Mouse (Mus musculus) lung, postnatal 4 days (tissue): ENCODE measurements around the gene Stat3.

Experiments used
- DNase-seq, 2 experiments: peaks; one replicate each; pipeline ENCODE4 v3.0.0; 2021

Gene Stat3

GRCm38 (mm10) chr11:100920887-100921624 lies 18.3 kb downstream of the Stat3 start:
- DNase-seq = no peak

DNA sequence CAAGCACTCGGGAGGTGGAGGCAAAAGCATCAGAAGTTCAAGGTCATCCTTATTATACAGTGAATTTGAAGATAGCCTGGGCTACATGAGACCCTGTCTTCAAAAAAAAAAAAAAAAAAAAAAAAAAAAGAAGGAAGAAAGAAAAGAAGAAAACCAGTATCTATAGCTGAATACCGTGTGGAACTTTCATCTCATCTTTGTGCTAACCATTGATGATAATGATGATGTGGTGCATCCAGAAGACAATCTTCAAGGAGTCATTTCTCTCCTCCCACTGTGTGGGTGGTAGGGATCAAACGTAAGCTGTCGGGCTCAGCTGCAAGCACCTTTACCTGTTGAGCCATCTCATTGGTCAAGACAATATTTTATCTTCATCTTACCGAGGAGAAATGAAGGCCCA lies 21.3 kb downstream of the Stat3 start:
- no peak for DNase-seq

- no peak for DNase-seq
Observed at GRCm38 (mm10) chr11:100916432-100916971, 22.8 kb downstream of the Stat3 start.

DNA sequence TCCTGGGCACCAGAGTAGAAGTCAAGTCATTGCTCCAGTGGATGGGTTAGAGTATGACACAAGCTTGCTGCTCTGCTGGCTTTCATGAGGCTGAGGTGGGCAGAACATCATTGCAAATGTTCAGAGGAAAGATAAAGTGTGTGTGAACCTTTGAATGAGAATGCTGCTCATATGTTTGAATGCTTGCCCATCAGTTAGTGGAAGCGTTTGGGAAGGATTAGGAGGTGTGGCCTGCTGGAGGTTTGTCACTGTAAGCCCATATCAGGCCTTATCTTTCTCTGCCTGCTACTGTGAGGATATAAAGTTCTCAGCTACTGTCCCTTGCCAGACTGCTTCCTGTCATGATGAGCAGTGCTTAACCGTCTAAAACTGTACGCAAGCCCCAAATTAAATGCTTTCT lies 24.3 kb downstream of the Stat3 start:
- DNase-seq = no peak

DNA sequence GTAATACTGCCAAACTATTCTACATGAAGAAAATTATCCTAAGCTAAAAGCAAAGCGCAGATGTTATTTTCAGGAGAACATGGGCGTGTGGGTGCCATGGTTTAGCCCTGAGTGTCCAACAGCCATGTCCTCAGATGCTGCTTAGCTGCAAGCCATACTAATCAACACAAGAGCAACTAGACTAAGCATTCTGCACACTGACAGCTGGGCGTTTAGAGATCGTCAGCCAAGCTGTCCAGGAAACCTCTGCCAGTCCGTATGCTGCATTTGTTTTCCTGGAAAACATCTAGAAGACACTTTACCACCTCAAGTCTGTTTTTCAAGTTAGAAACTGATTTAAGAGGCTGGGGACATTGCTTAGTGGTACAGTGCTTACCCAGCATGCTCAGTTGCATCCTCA lies 24.9 kb downstream of the Stat3 start:
- no peak for DNase-seq

DNA sequence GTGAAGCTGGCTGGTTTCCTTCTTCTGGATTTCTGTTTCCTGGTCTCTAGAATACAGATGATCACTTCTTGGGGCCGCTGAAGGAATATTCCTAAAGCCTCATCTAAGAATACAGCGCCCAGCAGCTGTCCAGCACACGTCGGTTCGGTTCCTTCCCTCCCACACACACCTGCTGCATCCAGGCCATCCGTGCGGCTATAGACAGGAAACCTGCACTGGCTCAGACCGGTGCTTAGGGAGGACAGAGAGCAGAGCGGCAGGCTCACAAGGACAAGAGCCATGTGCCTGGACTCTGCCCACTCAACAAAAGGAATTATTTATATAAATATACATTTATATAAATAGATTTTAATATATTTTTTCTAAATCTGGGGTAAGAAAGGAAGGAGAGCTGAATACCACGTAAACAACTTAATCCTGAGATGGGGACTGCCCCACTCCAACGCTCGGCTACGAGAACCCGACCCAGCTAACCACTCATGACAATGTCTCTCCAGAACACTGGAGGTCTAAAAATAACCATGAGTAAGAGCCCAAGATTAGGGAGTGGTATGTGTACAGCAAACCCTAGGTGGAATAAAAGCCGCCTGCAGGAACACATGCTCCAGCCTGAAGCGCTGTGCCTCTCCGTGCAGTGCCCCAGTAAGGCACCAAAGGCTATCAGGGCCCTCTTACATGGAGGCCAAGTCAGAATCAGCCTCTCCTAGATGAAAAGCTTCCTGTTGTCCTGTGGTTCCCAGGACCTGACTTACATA lies 26.8 kb downstream of the Stat3 start:
- DNase-seq = no peak

DNA sequence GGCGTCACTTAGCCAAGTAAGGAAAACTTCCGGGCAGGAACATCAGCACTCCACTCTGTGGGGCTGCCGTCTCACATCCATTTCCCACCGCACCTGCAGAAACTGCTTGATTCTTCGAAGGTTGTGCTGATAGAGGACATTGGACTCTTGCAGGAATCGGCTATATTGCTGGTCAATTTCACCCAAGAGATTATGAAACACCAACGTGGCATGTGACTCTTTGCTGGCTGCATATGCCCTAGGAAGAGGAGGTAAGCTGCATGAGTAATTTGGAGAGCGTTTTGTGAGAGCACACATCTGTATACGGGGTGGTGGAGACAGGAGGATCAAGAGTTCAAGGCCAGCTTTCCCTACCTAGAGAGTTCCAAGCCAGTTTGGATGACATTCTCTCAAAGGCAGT lies 30.8 kb downstream of the Stat3 start:
- DNase-seq = no peak

- no peak for DNase-seq
Observed at GRCm38 (mm10) chr11:100908112-100908511, 31.2 kb downstream of the Stat3 start.

- no peak for DNase-seq
Observed at GRCm38 (mm10) chr11:100906885-100907284, 32.5 kb downstream of the Stat3 start.

GRCm38 (mm10) chr11:100905929-100906328 lies 33.4 kb downstream of the Stat3 start:
- no peak for DNase-seq

GRCm38 (mm10) chr11:100904580-100905351 lies 34.6 kb downstream of the Stat3 start:
- no peak for DNase-seq

DNA sequence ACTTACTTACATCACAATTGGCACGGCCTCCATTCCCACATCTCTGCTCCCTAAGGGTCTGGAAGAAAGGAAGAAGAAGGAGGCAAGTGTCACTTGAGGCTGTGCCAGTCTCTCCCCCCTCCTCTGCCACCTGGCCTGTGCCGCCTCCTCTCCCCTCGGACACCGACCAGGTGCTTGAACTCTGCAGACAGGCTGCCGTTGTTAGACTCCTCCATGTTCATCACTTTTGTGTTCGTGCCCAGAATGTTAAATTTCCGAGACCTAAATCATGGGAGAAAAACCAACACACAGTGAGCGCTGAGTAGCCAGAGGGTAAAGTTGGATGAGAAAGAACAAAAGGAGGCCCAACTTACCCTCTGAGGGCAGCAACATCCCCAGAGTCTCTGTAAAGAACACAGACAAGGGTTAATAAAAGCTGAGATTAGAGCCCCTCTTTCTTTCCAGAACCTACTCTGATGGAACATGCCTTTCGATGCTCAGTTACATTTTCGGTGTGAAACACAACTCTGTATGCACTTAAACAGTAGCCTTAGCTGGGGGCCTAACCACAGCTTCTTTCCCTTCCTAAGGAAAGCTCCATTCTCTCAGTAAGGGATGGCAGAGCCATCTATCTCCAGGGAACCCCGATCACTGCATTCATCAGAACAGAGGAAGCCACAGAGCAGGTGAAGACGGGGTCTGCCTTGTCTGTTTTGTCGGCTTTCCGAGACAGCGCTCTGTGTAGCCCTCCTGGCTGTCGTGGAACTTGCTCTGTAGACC lies 40.7 kb downstream of the Stat3 start:
- no peak for DNase-seq

DNA sequence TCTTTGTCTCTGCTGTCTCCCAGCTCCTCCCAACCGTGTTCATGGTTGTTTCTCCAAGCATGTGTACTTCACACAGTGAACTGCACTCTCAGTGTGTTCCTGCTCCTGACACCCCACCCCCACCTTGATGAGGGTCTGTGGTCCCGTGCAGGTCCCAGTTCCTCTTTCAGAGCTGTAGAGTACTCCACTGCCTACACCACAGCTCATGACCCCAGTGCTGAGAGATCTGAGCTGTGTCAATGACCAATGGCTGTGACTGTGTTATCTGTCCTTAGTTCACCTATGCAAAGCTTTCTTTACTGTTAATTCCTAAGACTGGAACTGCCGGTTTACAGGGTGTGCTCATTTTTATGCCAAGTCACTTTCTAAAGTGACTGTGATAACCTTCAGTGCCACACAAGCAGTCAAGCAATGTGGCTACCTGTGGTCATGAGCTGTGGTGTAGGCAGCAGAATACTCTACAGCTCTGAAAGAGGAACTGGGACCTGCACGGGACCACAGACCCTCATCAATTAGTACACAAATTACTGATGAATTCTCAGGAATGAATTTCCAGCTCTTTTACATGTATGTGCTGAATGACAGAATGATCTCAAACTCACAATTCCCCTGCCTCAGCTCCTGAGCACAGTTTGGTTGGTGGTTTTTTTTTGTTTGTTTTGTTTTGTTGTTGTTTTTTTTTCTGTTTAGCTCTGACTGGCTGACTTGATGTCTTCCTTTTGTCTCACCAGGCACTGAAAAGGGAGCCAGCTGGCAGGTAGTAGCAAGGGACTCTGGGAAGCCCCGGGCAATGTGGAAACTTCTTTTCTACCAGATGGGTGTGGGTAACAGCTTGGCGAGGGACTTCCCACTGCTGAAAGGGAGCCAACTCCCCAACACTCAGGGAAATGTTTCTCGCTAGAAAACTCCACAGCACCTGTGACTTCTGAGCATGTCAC lies 41.8 kb downstream of the Stat3 start:
- DNase-seq = no peak

DNA sequence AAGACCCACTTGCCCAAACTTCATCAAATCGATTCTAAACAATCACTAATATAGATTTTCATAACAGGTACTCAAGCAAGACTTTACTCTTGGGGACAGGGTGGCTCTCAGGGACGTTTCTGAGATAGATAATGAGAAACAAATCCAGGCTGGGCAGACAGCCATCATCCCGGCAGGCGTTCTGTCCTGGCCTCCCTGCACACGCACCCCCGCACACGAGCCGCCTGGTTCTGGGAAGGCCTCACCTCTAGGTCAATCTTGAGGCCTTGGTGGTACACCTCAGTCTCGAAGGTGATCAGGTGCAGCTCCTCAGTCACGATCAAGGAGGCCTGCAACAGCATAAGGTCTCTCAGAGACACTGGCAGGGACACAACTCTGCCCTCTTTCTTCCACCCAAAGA lies 43.3 kb downstream of the Stat3 start:
- DNase-seq = no peak

DNA sequence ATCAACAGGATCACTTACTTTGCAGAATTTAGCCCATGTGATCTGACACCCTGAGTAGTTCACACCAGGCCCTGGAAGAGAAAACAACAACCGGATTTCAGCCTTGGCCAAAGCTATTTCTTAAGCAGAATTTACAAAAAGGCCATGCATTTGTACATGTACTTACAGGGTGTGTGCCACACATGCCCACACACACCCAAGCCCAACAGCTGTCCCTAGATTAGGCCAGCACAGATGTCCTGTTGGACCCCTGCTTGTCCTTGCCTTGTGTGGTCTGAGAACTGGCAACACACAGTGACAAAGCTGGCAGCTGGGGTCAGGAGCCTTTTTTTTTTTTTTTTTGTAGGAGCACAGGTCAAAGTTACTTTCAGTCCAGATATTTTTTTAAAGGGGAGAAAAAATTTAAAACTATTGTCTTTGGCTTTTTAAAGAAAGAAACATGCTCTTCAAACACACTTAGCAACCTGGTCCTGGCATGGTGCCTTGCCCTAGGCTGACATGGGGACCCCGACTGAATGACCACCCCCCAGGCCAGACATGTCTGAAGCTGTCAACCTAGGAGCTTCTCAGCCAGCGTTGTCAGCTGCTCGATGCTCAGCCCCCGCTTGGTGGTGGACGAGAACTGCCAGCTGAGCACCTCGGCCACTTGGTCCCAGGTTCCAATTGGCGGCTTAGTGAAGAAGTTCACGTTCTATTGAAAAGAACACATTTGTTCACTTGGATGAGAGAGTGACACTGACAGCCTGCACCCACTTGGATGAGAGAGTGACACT lies 45.0 kb downstream of the Stat3 start:
- no peak for DNase-seq

- DNase-seq = peak; percentile 90 to 93
Observed at GRCm38 (mm10) chr11:100893482-100893881, 45.9 kb downstream of the Stat3 start.

GRCm38 (mm10) chr11:100892435-100892834 lies 46.9 kb downstream of the Stat3 start:
- no peak for DNase-seq

DNA sequence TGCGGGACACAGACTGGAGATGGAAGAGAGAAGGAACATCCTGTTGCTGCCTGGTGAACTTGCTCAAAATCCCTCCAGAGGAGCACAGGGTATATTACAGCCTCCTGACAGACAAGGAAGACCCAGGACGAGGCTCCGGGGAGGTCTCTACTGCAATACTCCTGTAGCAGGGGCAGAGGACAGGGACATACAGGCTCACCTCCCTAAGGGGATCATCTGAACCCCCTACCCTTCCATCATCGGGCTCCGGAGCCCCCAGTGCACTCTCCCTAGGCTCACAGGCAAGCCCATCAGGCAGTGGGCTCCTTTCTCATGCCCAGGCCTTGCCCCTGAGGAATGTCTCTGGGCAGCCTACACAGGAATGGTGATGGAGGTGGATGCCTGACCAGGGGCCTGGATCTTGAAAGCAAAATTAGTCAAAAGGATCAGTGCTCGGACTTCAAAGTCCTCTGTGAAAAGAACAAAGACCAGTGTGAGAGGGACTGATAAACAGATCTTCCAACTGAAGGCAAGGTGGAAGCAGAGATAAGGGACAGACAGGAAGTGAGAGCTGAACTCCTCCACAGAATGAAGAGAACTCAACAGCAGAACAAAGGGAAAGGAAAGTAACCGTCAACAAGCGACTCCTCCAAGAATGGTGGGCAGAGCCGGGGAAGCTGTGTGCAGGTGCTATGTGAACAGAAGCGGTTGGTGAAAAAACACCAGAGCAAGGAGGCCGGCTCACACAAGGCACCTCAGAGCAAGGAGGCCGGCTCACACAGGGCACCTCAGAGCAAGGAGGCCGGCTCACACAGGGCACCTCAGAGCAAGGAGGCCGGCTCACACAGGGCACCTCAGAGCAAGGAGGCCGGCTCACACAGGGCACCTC lies 47.9 kb downstream of the Stat3 start:
- DNase-seq = peak in 1 of 2 experiments; percentile 36

- peak; percentile 28 to 64 for DNase-seq
Observed at GRCm38 (mm10) chr11:100890481-100890880, 48.9 kb downstream of the Stat3 start.
